Mouse (Mus musculus) liver, embryonic 14.5 days (tissue): ENCODE data around the gene Slc45a1. TPM values are rescaled to one million over a fixed set of nuclear protein-coding genes. Genes with fewer than 3 reads are reported as not detected.

Source experiments
- ATAC-seq: fragments of 200-750 bp; cut with Nextera tagmentation; 2 replicates; pipeline ENCODE4 v1.8.0; 2017; ENCODE audit warnings: moderate number of reproducible peaks, mild to moderate bottlenecking, moderate library complexity; ENCODE audit not compliant: insufficient read depth
- DNase-seq, 3 experiments: peaks; one replicate each; pipeline ENCODE4 v3.0.0-alpha.2; 2012 to 2013; ENCODE audit warnings: low read depth in 3 of 3, low spot score in 3 of 3
- H3K27ac ChIP-seq: fragments of 300-500 bp; sonication (generic); 2 replicates; pipeline ENCODE4 v1.5.1; 2014; ENCODE audit warnings: moderate library complexity, mild to moderate bottlenecking, control low read depth, inconsistent platforms
- H3K27me3 ChIP-seq: fragments of 300-500 bp; sonication (generic); 2 replicates; pipeline ENCODE4 v1.6.1; 2014; ENCODE audit warnings: mild to moderate bottlenecking, low read length, moderate library complexity; ENCODE audit not compliant: control insufficient read depth, insufficient read depth
- H3K36me3 ChIP-seq: fragments of 300-500 bp; sonication (generic); replicated peaks from 2 replicates; pipeline ENCODE4 v1.6.1; 2014; ENCODE audit warnings: low read depth; ENCODE audit not compliant: control insufficient read depth, insufficient read depth
- H3K4me1 ChIP-seq, 2 experiments: fragments of 200-500 bp in 1 of 2; fragments of 300-500 bp in 1 of 2; sonication (generic) in 1 of 2; replicated peaks; 2 replicates each; pipeline ENCODE4 v1.6.1; 2012 to 2014; ENCODE audit warnings: antibody characterized with exemption in 1 of 2, inconsistent platforms in 1 of 2, low read length in 1 of 2; ENCODE audit not compliant: control insufficient read depth in 2 of 2, insufficient read depth in 2 of 2
- H3K4me2 ChIP-seq: fragments of 300-500 bp; sonication (generic); 2 replicates; pipeline ENCODE4 v1.6.1; 2014; ENCODE audit warnings: low read depth, mild to moderate bottlenecking, control low read depth, moderate library complexity
- H3K4me3 ChIP-seq, 2 experiments: fragments of 200-500 bp in 1 of 2; fragments of 300-500 bp in 1 of 2; sonication (generic) in 1 of 2; 2 replicates each; pipeline ENCODE4 v1.5.1; 2012 to 2014; ENCODE audit warnings: low read depth in 2 of 2, low read length in 2 of 2, mild to moderate bottlenecking in 2 of 2, control low read depth in 1 of 2, inconsistent platforms in 1 of 2, moderate library complexity in 1 of 2; ENCODE audit not compliant: insufficient read depth in 1 of 2
- H3K9ac ChIP-seq: fragments of 300-500 bp; sonication (generic); replicated peaks from 2 replicates; pipeline ENCODE4 v1.6.1; 2014; ENCODE audit warnings: mild to moderate bottlenecking, control low read depth, moderate library complexity
- H3K9me3 ChIP-seq: fragments of 300-500 bp; sonication (generic); 2 replicates; pipeline ENCODE4 v1.6.1; 2016; ENCODE audit warnings: low read length, mixed read lengths; ENCODE audit not compliant: control insufficient read depth
- CTCF ChIP-seq: IDR thresholded peaks from 2 replicates; pipeline ENCODE4 v1.5.1; 2016; ENCODE audit warnings: antibody characterized with exemption, low read depth, control low read depth
- EP300 ChIP-seq: IDR thresholded peaks from 2 replicates; pipeline ENCODE4 v1.6.1; 2016; ENCODE audit warnings: antibody characterized with exemption, low read depth
- WGBS: fragments of 180-500 bp; shearing (Covaris S2); extraction: QIAGEN DNeasy Blood & Tissue Kit; methylation state at CpG from one replicate; pipeline ENCODE4 v1.1.7; 2014; ENCODE audit not compliant: insufficient replicate concordance; 5-methylcytosine and 5-hydroxymethylcytosine counted together
- polyA plus RNA-seq, 2 experiments: library from polyadenylated mRNA; depleted of rRNA in 1 of 2; stranded (reverse) in 1 of 2; unstranded in 1 of 2; fragments of >200 nt; fragmentation: Nextera tagmentation in 1 of 2; extraction: Ambion mirVana in 1 of 2; gene quantifications; 2 replicates each; pipeline versions ENCODE4 v1.2.1 to v1.2.3; 2012 to 2014

The Slc45a1 gene
- polyA plus RNA-seq, 2 experiments: not detected

GRCm38 (mm10) chr4:150587597-150588299, 64.2 kb downstream of the Slc45a1 start:
- Histone ChIP-seq H3K9ac (peak overlapping the region; percentile 36), H3K36me3 (no peaks in the 10 kb centered on the region), H3K4me1 (peaks cover 55 to 74% of the 10 kb centered on the region in 2 experiments), H3K4me2 (peak overlapping the region; percentile 56), H3K4me3 (peak overlapping the region; percentile 29 to 45), H3K27me3 (no peaks in the 10 kb centered on the region), H3K9me3 (no peaks in the 10 kb centered on the region), H3K27ac (peak overlapping the region; percentile 61)
- ATAC-seq: no peak
- peak in 1 of 3 experiments; percentile 35 for DNase-seq
- no peak for TF ChIP-seq CTCF
- no peak for TF ChIP-seq EP300
- WGBS: 38% methylated on average over 8 of the region's 8 CpGs

- 0 out of 2 replicates have a peak, but pooled peaks have one; percentile 4 for TF ChIP-seq EP300
- TF ChIP-seq CTCF: no peak
- 30% methylated on average over 5 of the region's 5 CpGs for WGBS
- peak overlapping the region; percentile 9; the same call in 1 of the 2 replicates for H3K9ac ChIP-seq
- H3K4me1 ChIP-seq: peaks cover 41 to 65% of the 10 kb centered on the region in 2 experiments
- H3K9me3 ChIP-seq: no peaks in the 10 kb centered on the region
- H3K27ac ChIP-seq: peak overlapping the region; percentile 33; the same call in 1 of the 2 replicates
- no peaks in the 10 kb centered on the region for H3K27me3 ChIP-seq
- H3K4me2 ChIP-seq: 0 out of 2 replicates have a peak overlapping the region, but pooled peaks have one; percentile 18
- ATAC-seq: peak; percentile 54; the same call in 1 of the 2 replicates
- no peaks in the 10 kb centered on the region for H3K36me3 ChIP-seq
- no peak for DNase-seq
- H3K4me3 ChIP-seq: no peak overlapping the region
Observed at GRCm38 (mm10) chr4:150586275-150586674, 65.7 kb downstream of the Slc45a1 start.

- Histone ChIP-seq H3K9me3 (no peaks in the 10 kb centered on the region), H3K27ac (peak overlapping the region; percentile 33), H3K4me1 (peaks cover 36 to 60% of the 10 kb centered on the region in 2 experiments), H3K9ac (no peak overlapping the region), H3K27me3 (no peaks in the 10 kb centered on the region), H3K4me2 (0 out of 2 replicates have a peak overlapping the region, but pooled peaks have one; percentile 18), H3K4me3 (no peak overlapping the region), H3K36me3 (no peaks in the 10 kb centered on the region)
- ATAC-seq: peak; percentile 78
- peak in 1 of 3 experiments; percentile 41 for DNase-seq
- 22% methylated on average over 2 of the region's 2 CpGs for WGBS
- peak; percentile 50; the same call in 1 of the 2 replicates for TF ChIP-seq EP300
- TF ChIP-seq CTCF: no peak
Observed at GRCm38 (mm10) chr4:150585800-150586199, 66.2 kb downstream of the Slc45a1 start.

GRCm38 (mm10) chr4:150583777-150584135, 68.2 kb downstream of the Slc45a1 start:
- 59% methylated on average over 3 of the region's 3 CpGs for WGBS
- no peak for DNase-seq
- Histone ChIP-seq H3K27me3 (no peaks in the 10 kb centered on the region), H3K4me1 (peaks cover 27 to 50% of the 10 kb centered on the region in 2 experiments), H3K4me3 (no peak overlapping the region), H3K9me3 (no peaks in the 10 kb centered on the region), H3K4me2 (peak overlapping the region; percentile 24), H3K36me3 (no peaks in the 10 kb centered on the region), H3K27ac (no peak overlapping the region), H3K9ac (no peak overlapping the region)
- no peak for TF ChIP-seq CTCF
- TF ChIP-seq EP300: no peak
- no peak for ATAC-seq

GRCm38 (mm10) chr4:150582966-150583776, 68.8 kb downstream of the Slc45a1 start:
- no peak overlapping the region for H3K9ac ChIP-seq
- WGBS: 45% methylated on average over 13 of the region's 13 CpGs
- H3K4me3 ChIP-seq: no peak overlapping the region
- H3K4me2 ChIP-seq: peak overlapping the region; percentile 24
- H3K4me1 ChIP-seq: peaks cover 27 to 49% of the 10 kb centered on the region in 2 experiments
- H3K27ac ChIP-seq: no peak overlapping the region; the same call in 1 of the 2 replicates
- no peaks in the 10 kb centered on the region for H3K27me3 ChIP-seq
- ATAC-seq (no peak), DNase-seq (no peak)
- no peaks in the 10 kb centered on the region for H3K36me3 ChIP-seq
- TF ChIP-seq EP300: no peak
- TF ChIP-seq CTCF: no peak
- no peaks in the 10 kb centered on the region for H3K9me3 ChIP-seq
